Mouse (Mus musculus) bone marrow, adult 2 months (tissue): ENCODE measurements around the gene Ntng1.

Experiments used
- CTCF ChIP-seq: fragments of 200-500 bp; IDR thresholded peaks from 2 replicates; pipeline ENCODE4 v1.5.1; 2011; ENCODE audit warnings: low read length, control low read depth; ENCODE audit not compliant: control insufficient read depth, insufficient read depth
- POLR2A ChIP-seq: fragments of 200-500 bp; IDR thresholded peaks from 2 replicates; pipeline ENCODE4 v1.6.1; 2011; ENCODE audit warnings: low read depth, mild to moderate bottlenecking, control low read depth, low read length, borderline replicate concordance; ENCODE audit not compliant: control insufficient read depth

DNA sequence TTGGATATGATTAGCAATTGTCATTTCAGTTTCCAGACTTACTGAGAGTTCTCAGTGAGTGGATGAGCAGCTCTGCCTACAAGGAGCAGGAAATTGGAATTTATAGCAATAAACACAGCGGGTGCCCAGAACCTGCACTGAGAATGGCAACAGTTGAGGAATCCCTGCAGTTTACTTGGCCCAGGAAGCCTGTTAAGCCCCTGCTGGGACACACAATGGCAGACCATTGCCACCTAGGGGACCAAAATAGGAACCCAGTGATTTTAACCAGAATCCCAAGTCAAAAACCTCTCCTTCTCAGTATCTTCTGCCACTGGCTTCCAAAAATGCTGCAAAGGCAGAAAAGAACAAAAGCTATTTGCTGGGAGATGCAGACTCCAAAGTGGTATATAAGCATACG, 37.8 kb downstream of the Ntng1 start:
- no peak for TF ChIP-seq POLR2A
- no peak for TF ChIP-seq CTCF
